Comparison of ENCODE assay signal across 31 mouse cellular contexts in genomic region chr7:29337766-29338165, GRCm38 (mm10). TPM values are rescaled to one million over a fixed set of nuclear protein-coding genes. Genes with fewer than 3 reads are reported as not detected.
DNase-seq lines count a peak whose midpoint lies in the region; ATAC-seq and TF ChIP-seq lines count a peak whose summit lies in the region.
"Had no signal": no experiment of that assay in that cellular context is flagged by ENCODE, and none has a peak within 500 bp of the region (broad histone marks: within the 10 kb centered on the region; RNA-seq: fewer than 3 reads in every experiment).

No protein-coding gene starts in this region.

- no peak for TF ChIP-seq CTCF in G1E (IDR thresholded peaks at IDR 0.05; ENCODE audit: low read depth, low read length)

- peaks cover 91% of the 10 kb centered on the region for H3K4me1 ChIP-seq in G1E (ENCODE audit: insufficient read depth, low read depth, low read length)
- peaks cover 85% of the 10 kb centered on the region for H3K4me1 ChIP-seq in liver, embryonic 15.5 days (replicated peaks)

- 66% methylated on average over 2 of the region's 2 CpGs for WGBS in liver, embryonic 15.5 days (ENCODE audit: insufficient replicate concordance)

- peak overlapping the region; percentile 88 for H3K27ac ChIP-seq in liver, embryonic 15.5 days (replicated peaks)
- H3K27ac ChIP-seq: heart, embryonic 10.5 days; hindbrain, embryonic 12.5 days; hindbrain, postnatal 0 days; macrophage; neural tube, embryonic 15.5 days had no signal

- H3K36me3 ChIP-seq in G1E (replicated peaks): peaks cover 76% of the 10 kb centered on the region
- H3K36me3 ChIP-seq in liver, embryonic 15.5 days (replicated peaks): peaks cover 1% of the 10 kb centered on the region; the same call in 1 of the 2 replicates
- H3K36me3 ChIP-seq: heart, embryonic 10.5 days; intestine, embryonic 15.5 days had no signal

- H3K9me3 ChIP-seq in G1E (replicated peaks): no peaks in the 10 kb centered on the region
- no peaks in the 10 kb centered on the region for H3K9me3 ChIP-seq in liver, embryonic 15.5 days (replicated peaks)
- H3K9me3 ChIP-seq: heart, embryonic 10.5 days; hindbrain, embryonic 12.5 days; intestine, embryonic 15.5 days; neural tube, embryonic 15.5 days had no signal

- DNase-seq in frontal cortex, adult 2 months (ENCODE audit: extremely low spot score in 1 of 2, low spot score in 1 of 2): no peak
- DNase-seq in G1E (ENCODE audit: low spot score) (no peak), adipocyte (ENCODE audit: low spot score) (no peak)
- peak; percentile 66 for DNase-seq in brain, adult 2 months (ENCODE audit: low read depth, low spot score)
- no peak for DNase-seq in lung, postnatal 25 days (ENCODE audit: low spot score)
- DNase-seq in right cerebral cortex, postnatal 14 days: no peak
- DNase-seq: adrenal gland, adult 2 months; adrenal gland, postnatal 36 days; cerebellum, adult 9-10 months; gastrocnemius, postnatal 14 days; heart, postnatal 36 days; layer of hippocampus, postnatal 36 days; lung, adult 18-20 months; midbrain, embryonic 14.5 days; retina, postnatal 1 day; right cerebral cortex, postnatal 25 days; spleen, adult 18-20 months; thymus, postnatal 25 days had no signal

- H3K4me3 ChIP-seq in G1E (ENCODE audit: low read depth, low read length): peak overlapping the region; percentile 68
- H3K4me3 ChIP-seq in liver, embryonic 15.5 days (replicated peaks): 0 out of 2 replicates have a peak overlapping the region, but pooled peaks have one; percentile 39
- H3K4me3 ChIP-seq: heart, embryonic 10.5 days; hindbrain, embryonic 12.5 days; intestine, embryonic 15.5 days; neural tube, embryonic 15.5 days had no signal

- ATAC-seq in frontal cortex, adult (ENCODE audit: low TSS enrichment): peak; percentile 59
- ATAC-seq in G1E (ENCODE audit: extremely low read depth, insufficient number of reproducible peaks, low FRiP score, poor library complexity, severe bottlenecking): no peak
- ATAC-seq in liver, embryonic 15.5 days (ENCODE audit: insufficient read depth): no peak
- ATAC-seq: forebrain, embryonic 14.5 days; hindbrain, postnatal 0 days; lung, postnatal 0 days had no signal

- peak overlapping the region; percentile 69 for H3K4me2 ChIP-seq in liver, embryonic 15.5 days
- H3K4me2 ChIP-seq: hindbrain, embryonic 12.5 days; intestine, embryonic 15.5 days; neural tube, embryonic 15.5 days had no signal

- 0 out of 2 replicates have a peak overlapping the region, but pooled peaks have one; percentile 15 for H3K9ac ChIP-seq in liver, embryonic 15.5 days
- H3K9ac ChIP-seq: hindbrain, embryonic 12.5 days; intestine, embryonic 15.5 days; neural tube, embryonic 15.5 days had no signal

- H3K27me3 ChIP-seq in G1E (ENCODE audit: insufficient read depth, low read length): no peaks in the 10 kb centered on the region
- H3K27me3 ChIP-seq in liver, embryonic 15.5 days: no peaks in the 10 kb centered on the region
- H3K27me3 ChIP-seq: hindbrain, embryonic 12.5 days; intestine, embryonic 15.5 days; neural tube, embryonic 15.5 days had no signal

RNA-seq across cellular contexts. Expression of gene Dpf1, which starts 34.0 kb away (rescaled TPM):
- 90.5 and 91.9 TPM in 2 replicates for polyA plus RNA-seq in frontal cortex, adult 2 months (2012; rRNA removed)
- total RNA-seq in G1E (2014; fragmentation: Nextera tagmentation) (21.8 and 23.8 TPM in 2 replicates), G1E (2017) (6.8 and 9.4 TPM in 2 replicates)
- 47.4 and 50.3 TPM in 2 replicates for polyA plus RNA-seq in G1E (2012)
- 1.7 and 2.3 TPM in 2 replicates for polyA plus RNA-seq in liver, embryonic 15.5 days (2015; fragmentation: Nextera tagmentation; extraction: Ambion mirVana)
- total RNA-seq: granulocyte monocyte progenitor cell, adult 5-6 weeks had no signal

RNA-seq across cellular contexts. Expression of gene Ppp1r14a, which starts 48.7 kb away (rescaled TPM):
- 22.1 and 26.9 TPM in 2 replicates for polyA plus RNA-seq in frontal cortex, adult 2 months (2012; rRNA removed)
- total RNA-seq in G1E (2014; fragmentation: Nextera tagmentation) (not detected in 2 replicates), G1E (2017) (not detected in 2 replicates)
- polyA plus RNA-seq in G1E (2012): 0.23 and 0.28 TPM in 2 replicates
- 2.2 and 2.7 TPM in 2 replicates for polyA plus RNA-seq in liver, embryonic 15.5 days (2015; fragmentation: Nextera tagmentation; extraction: Ambion mirVana)
- total RNA-seq: common myeloid progenitor, adult 5-6 weeks; granulocyte monocyte progenitor cell, adult 5-6 weeks; megakaryocyte-erythroid progenitor cell, adult 5-6 weeks had no signal
- polyA plus RNA-seq: macrophage had no signal

RNA-seq across cellular contexts. Expression of gene Spint2, which starts 56.1 kb away (rescaled TPM):
- polyA plus RNA-seq in frontal cortex, adult 2 months (2012; rRNA removed): 20.3 and 21.4 TPM in 2 replicates
- 24.4 and 33.4 TPM in 2 replicates for total RNA-seq in G1E (2014; fragmentation: Nextera tagmentation)
- total RNA-seq in G1E (2017): 19.3 and 21.4 TPM in 2 replicates
- 102 and 138 TPM in 2 replicates for polyA plus RNA-seq in G1E (2012)
- 34.0 and 41.2 TPM in 2 replicates for polyA plus RNA-seq in liver, embryonic 15.5 days (2015; fragmentation: Nextera tagmentation; extraction: Ambion mirVana)

Comparison
In these comparisons a context has a peak if more than half of its experiments do, and no peak if none do; other contexts are left out.
1. RNA of gene Dpf1, which starts 34.0 kb away (polyA plus RNA-seq): 90.5 to 91.9 TPM in frontal cortex, adult 2 months and 47.4 to 50.3 TPM in G1E; 1.7 to 2.3 TPM in liver, embryonic 15.5 days; every median in the first group is over 10 times any median in the second.